Mouse (Mus musculus): Measurements from ENCODE around the gene Prkn.

DNA sequence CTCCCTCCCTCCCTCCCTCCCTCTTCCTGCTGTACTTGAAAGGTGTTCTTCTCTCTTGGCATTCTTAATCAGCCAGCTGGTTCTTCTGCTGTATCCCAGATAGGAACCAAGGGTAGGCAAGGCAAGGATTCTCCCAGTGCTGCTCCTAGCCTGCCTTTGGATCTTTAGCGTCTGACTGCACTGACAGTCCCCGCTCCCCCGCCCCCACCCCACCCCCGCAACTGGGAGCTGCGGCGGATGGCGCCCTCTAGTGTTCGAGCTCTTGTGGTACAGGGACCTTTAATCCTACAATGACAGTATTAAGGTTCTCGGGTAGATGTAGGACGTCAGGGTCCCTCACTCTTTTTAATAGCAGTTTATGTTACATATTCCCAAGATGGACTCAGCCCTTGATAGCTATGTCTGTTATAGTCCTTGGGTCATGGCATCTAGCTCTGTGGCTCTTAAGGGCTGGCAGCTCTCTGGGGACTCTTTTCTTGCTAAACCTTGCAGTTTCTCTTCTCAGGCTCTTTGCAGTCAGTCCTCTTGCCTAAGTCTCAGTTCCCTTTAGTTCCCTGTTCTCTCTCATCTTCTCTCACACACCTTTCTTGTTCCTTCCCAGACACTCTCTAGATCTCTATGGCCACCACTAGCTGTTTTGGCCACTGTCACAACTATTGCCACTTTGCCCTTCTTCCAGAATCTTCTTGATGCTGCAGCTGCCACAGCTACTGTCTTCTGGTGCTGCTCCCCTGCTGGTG is 1191.2 kb downstream of the Prkn start:
- TF ChIP-seq CTCF (IDR thresholded peaks at IDR 0.05; ENCODE audit: borderline replicate concordance, insufficient read depth, low read depth, low read length) (peak; percentile 59; the same call in 1 of the 2 replicates), POLR2A (IDR thresholded peaks at IDR 0.05; ENCODE audit: borderline replicate concordance, insufficient read depth, low read length) (no peak)

Measured in cerebellum, adult 2 months (tissue).